Mouse (Mus musculus) liver, embryonic 11.5 days (tissue): ENCODE data around the gene Ndufaf3. TPM values are rescaled to one million over a fixed set of nuclear protein-coding genes. Genes with fewer than 3 reads are reported as not detected.

ENCODE experiments used
- ATAC-seq: fragments of 200-750 bp; cut with Nextera tagmentation; replicated peaks from 2 replicates; pipeline ENCODE4 v1.8.0; 2017; ENCODE audit warnings: moderate number of reproducible peaks, mild to moderate bottlenecking, moderate TSS enrichment, moderate library complexity; ENCODE audit not compliant: low FRiP score
- DNase-seq: peaks from one replicate; pipeline ENCODE4 v3.0.0-alpha.2; 2017; ENCODE audit warnings: low spot score
- H3K27ac ChIP-seq: fragments of 300-500 bp; sonication (generic); 2 replicates; pipeline ENCODE4 v1.5.1; 2014; ENCODE audit warnings: mild to moderate bottlenecking, low read depth, low read length, control low read depth
- H3K27me3 ChIP-seq: fragments of 300-500 bp; sonication (generic); replicated peaks from 2 replicates; pipeline ENCODE4 v1.6.1; 2014; ENCODE audit warnings: low read length, mixed read lengths; ENCODE audit not compliant: control insufficient read depth, insufficient read depth
- H3K36me3 ChIP-seq: fragments of 300-500 bp; sonication (generic); 2 replicates; pipeline ENCODE4 v1.6.1; 2014; ENCODE audit warnings: mild to moderate bottlenecking, low read length, moderate library complexity, mixed read lengths; ENCODE audit not compliant: control insufficient read depth, insufficient read depth
- H3K4me1 ChIP-seq: fragments of 300-500 bp; sonication (generic); replicated peaks from 2 replicates; pipeline ENCODE4 v1.6.1; 2014; ENCODE audit warnings: low read length, mixed read lengths; ENCODE audit not compliant: control insufficient read depth, insufficient read depth
- H3K4me2 ChIP-seq: fragments of 300-500 bp; sonication (generic); 2 replicates; pipeline ENCODE4 v1.6.1; 2014; ENCODE audit warnings: mild to moderate bottlenecking, control low read depth, moderate library complexity
- H3K4me3 ChIP-seq: fragments of 300-500 bp; sonication (generic); 2 replicates; pipeline ENCODE4 v1.5.1; 2014; ENCODE audit warnings: low read depth, low read length, control low read depth
- H3K9ac ChIP-seq: fragments of 300-500 bp; sonication (generic); 2 replicates; pipeline ENCODE4 v1.6.1; 2014; ENCODE audit warnings: low read depth, low read length, control low read depth
- H3K9me3 ChIP-seq: fragments of 300-500 bp; sonication (generic); 2 replicates; pipeline ENCODE4 v1.6.1; 2016; ENCODE audit warnings: low read length, inconsistent platforms, mixed read lengths; ENCODE audit not compliant: control insufficient read depth
- WGBS: fragments of 180-500 bp; shearing (Covaris S2); extraction: QIAGEN DNeasy Blood & Tissue Kit; methylation state at CpG from one replicate; pipeline ENCODE4 v1.1.7; 2014; 5-methylcytosine and 5-hydroxymethylcytosine counted together
- polyA plus RNA-seq: library from polyadenylated mRNA; unstranded; fragments of >200 nt; fragmentation: Nextera tagmentation; extraction: Ambion mirVana; gene quantifications from 2 replicates; pipeline ENCODE4 v1.2.1, GENCODE M21; 2014

Ndufaf3 gene
- polyA plus RNA-seq, 1 experiment from 2014 or later: 45.9 TPM

DNA sequence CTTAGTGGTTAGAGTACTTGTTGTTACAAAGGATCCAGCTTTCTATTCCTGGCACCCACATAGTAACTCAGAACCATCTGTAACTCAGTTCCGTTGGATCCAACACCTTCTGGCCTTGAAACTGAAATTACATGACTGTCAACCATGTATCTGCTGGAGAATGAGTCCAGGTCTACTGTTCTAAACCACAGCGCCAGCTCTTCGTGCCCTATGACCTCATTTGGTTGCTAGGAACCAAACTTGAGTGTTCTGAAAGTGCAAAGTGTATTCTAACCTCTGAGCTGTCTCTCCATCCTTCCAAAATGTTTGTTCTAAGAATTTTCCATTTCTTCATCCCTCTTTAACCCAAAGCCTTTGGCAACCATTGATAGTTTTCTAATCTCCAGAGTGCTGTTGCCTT is 21.2 kb downstream of the Ndufaf3 start:
- no peaks in the 10 kb centered on the region for H3K9me3 ChIP-seq
- no peak for DNase-seq
- H3K4me1 ChIP-seq: no peaks in the 10 kb centered on the region
- H3K27me3 ChIP-seq: no peaks in the 10 kb centered on the region
- 94% methylated on average over 3 of the region's 3 CpGs for WGBS
- H3K4me2 ChIP-seq: no peak overlapping the region
- H3K36me3 ChIP-seq: peaks cover 53% of the 10 kb centered on the region
- no peak overlapping the region for H3K27ac ChIP-seq
- ATAC-seq: no peak
- H3K9ac ChIP-seq: no peak overlapping the region
- H3K4me3 ChIP-seq: no peak overlapping the region

DNA sequence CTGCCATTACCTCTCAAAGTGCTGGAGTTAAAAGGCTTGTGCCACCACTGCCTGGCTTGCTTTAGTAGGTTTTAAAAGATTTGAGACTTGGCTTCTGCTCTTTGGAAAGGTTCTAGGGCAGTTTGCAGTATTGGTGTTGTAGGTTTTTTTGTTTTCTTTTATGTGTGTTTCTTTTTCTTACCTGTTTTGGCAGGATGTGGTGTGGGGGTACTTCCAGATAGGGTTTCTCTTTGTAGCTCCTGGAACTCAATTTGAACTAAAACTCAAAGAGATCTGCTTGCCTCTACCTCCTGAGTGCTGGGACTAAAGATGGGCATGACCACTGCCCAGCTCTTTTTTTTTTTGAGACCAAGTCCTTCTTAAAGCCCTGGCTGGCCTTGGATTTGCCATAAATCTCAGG is 26.4 kb downstream of the Ndufaf3 start:
- no peak for DNase-seq
- no peak overlapping the region for H3K9ac ChIP-seq
- no peak overlapping the region for H3K4me2 ChIP-seq
- H3K9me3 ChIP-seq: no peaks in the 10 kb centered on the region
- H3K4me3 ChIP-seq: no peak overlapping the region
- ATAC-seq: no peak
- H3K27ac ChIP-seq: no peak overlapping the region
- H3K36me3 ChIP-seq: peaks cover 66% of the 10 kb centered on the region
- no peaks in the 10 kb centered on the region for H3K27me3 ChIP-seq
- H3K4me1 ChIP-seq: no peaks in the 10 kb centered on the region

DNA sequence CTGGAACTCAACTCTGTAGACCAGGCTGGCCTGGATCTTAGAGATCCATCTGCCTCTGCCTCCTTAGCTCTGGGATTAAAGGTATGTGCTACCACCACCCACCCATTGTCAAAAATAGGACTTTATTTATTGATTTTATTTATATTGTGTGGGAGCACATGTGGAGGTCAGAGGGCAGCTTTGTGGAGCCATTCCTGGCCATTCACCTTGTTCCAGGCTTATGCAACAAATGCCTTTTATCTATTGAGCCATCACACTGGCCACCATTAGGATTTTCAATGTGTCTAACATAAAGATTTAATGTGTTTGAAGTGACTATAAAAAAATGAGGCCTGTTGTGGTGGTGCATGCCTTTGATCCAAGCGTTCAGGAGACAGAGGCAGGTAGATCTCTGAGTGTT is 35.7 kb downstream of the Ndufaf3 start:
- no peak overlapping the region for H3K27ac ChIP-seq
- DNase-seq: no peak
- no peak overlapping the region for H3K4me2 ChIP-seq
- no peaks in the 10 kb centered on the region for H3K9me3 ChIP-seq
- no peak overlapping the region for H3K4me3 ChIP-seq
- no peaks in the 10 kb centered on the region for H3K4me1 ChIP-seq
- 83% methylated on average over 1 of the region's 1 CpGs for WGBS
- H3K36me3 ChIP-seq: peaks cover 55% of the 10 kb centered on the region
- no peak overlapping the region for H3K9ac ChIP-seq
- no peaks in the 10 kb centered on the region for H3K27me3 ChIP-seq
- ATAC-seq: no peak

DNA sequence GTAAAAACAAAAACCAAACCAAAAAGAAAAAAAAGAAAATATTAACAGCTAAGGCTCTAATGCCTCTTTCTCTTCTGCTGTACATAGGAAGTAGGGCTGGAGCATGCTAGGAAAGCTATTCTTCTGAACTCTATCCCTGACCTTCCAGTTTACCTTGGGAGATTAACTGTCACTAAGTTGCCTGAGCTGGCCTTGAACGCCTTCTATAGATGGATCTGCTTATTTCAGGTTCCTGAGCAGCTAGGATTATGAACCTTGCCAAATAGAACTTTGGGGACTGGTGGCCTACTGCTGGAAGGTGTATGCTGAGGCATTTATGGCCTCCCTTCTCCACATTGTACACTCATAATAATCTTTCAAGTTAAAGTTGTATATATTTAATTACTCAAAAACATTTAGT is 36.3 kb downstream of the Ndufaf3 start:
- 97% methylated on average over 1 of the region's 1 CpGs for WGBS
- H3K4me3 ChIP-seq: no peak overlapping the region
- ATAC-seq (no peak), DNase-seq (no peak)
- no peak overlapping the region for H3K27ac ChIP-seq
- H3K36me3 ChIP-seq: peaks cover 51% of the 10 kb centered on the region
- no peaks in the 10 kb centered on the region for H3K4me1 ChIP-seq
- no peak overlapping the region for H3K9ac ChIP-seq
- no peaks in the 10 kb centered on the region for H3K9me3 ChIP-seq
- H3K4me2 ChIP-seq: no peak overlapping the region
- no peaks in the 10 kb centered on the region for H3K27me3 ChIP-seq

DNA sequence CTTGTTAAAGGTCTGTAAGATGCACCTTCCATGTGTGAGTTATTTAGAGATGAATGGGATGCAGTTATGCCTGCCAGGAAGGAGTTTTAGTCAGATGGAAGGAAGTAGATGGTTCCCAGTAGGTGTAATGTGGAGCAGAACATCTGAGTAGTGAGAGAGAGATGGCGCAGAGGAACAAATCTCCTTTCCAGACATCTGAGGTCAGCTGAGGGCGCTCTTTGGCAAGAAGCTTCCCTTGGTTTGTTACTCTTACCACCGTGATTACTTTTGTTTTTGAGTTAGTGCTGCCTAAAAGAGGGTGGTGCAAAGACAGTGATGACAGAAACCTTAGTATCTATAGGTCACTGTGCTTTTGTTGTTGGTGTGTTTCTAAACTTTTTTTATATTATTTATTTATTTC is 41.8 kb downstream of the Ndufaf3 start:
- DNase-seq (no peak), ATAC-seq (no peak)
- H3K36me3 ChIP-seq: peaks cover 19% of the 10 kb centered on the region
- H3K9me3 ChIP-seq: no peaks in the 10 kb centered on the region
- no peaks in the 10 kb centered on the region for H3K4me1 ChIP-seq
- no peak overlapping the region for H3K4me2 ChIP-seq
- no peak overlapping the region for H3K4me3 ChIP-seq
- H3K9ac ChIP-seq: no peak overlapping the region
- H3K27ac ChIP-seq: no peak overlapping the region
- H3K27me3 ChIP-seq: no peaks in the 10 kb centered on the region
- WGBS: 83% methylated on average over 3 of the region's 3 CpGs

DNA sequence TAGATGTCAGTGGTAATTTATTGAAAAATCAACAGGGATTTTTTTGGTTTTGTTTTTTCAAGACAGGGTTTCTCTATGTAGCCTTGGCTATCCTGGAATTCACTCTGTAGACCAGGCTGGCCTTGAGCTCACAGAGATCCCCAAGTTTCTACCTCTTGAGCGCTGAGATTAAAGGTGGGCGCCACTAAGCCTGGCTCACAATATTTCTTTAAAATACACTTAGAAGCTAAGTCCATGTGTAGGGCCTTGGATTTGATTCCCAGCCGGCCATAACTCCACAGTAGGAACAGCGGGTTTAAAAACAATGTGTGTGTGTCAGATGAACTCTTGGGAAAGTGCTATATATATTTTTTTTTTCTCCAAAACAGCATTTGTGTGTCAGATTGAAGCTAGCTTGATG is 43.9 kb downstream of the Ndufaf3 start:
- ATAC-seq (no peak), DNase-seq (no peak)
- H3K9me3 ChIP-seq: no peaks in the 10 kb centered on the region
- H3K4me1 ChIP-seq: peaks cover 14% of the 10 kb centered on the region
- H3K4me2 ChIP-seq: no peak overlapping the region
- no peak overlapping the region for H3K4me3 ChIP-seq
- H3K9ac ChIP-seq: no peak overlapping the region
- 95% methylated on average over 4 of the region's 4 CpGs for WGBS
- peaks cover 5% of the 10 kb centered on the region; the same call in 1 of the 2 replicates for H3K36me3 ChIP-seq
- no peaks in the 10 kb centered on the region for H3K27me3 ChIP-seq
- no peak overlapping the region for H3K27ac ChIP-seq

DNA sequence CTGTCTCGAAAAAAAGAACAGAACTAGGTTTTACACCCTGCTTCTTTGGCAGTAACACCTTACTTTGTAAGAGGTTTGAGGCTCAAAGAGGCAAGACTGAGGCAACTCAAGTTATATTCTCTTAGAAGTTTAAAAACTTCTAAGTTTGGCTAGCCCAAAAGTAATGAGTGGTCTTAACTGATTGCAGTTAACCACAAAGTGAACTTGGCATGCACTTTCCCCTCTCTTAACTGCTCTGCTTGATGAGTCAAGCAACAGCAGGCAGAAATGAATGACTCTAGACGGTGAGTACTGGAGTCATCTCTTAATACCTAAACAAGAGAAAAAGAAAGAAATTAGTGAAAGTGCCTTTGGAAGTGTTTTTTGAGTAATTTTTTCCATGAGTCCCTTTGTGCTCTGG is 45.6 kb downstream of the Ndufaf3 start:
- Histone ChIP-seq H3K4me3 (no peak overlapping the region), H3K4me2 (no peak overlapping the region), H3K27me3 (no peaks in the 10 kb centered on the region), H3K36me3 (peaks cover 5% of the 10 kb centered on the region; the same call in 1 of the 2 replicates), H3K9me3 (no peaks in the 10 kb centered on the region), H3K4me1 (peaks cover 14% of the 10 kb centered on the region), H3K27ac (no peak overlapping the region), H3K9ac (no peak overlapping the region)
- no peak for DNase-seq
- WGBS: 69% methylated on average over 2 of the region's 2 CpGs
- no peak for ATAC-seq

DNA sequence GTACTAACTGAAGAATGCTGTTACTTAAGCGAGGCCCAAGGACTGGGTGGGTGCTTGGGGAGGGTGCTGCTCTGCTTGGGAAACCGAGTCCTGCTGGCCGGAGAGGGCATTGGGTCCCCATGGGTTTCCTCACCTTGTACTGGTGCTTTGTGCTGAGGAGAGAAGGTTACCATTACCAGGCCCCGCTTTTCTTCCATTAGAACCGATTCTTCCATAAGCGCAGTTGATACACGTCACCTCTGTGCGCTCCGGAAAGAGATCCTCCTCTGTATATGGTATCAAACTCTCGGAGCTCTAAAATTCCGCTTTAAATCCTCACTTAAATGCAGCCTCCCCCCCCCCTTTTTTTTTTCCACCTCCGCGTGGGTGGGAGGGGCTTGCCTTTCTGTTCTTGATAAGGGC is 49.3 kb downstream of the Ndufaf3 start:
- H3K9me3 ChIP-seq: no peaks in the 10 kb centered on the region
- no peaks in the 10 kb centered on the region for H3K27me3 ChIP-seq
- H3K4me3 ChIP-seq: peak overlapping the region; percentile 95
- H3K27ac ChIP-seq: peak overlapping the region; percentile 99
- H3K4me2 ChIP-seq: peak overlapping the region; percentile 72
- H3K4me1 ChIP-seq: peaks cover 24% of the 10 kb centered on the region
- 0% methylated on average over 13 of the region's 13 CpGs for WGBS
- ATAC-seq (peak; percentile 16), DNase-seq (no peak)
- peak overlapping the region; percentile 97 for H3K9ac ChIP-seq
- H3K36me3 ChIP-seq: peaks cover 21% of the 10 kb centered on the region

DNA sequence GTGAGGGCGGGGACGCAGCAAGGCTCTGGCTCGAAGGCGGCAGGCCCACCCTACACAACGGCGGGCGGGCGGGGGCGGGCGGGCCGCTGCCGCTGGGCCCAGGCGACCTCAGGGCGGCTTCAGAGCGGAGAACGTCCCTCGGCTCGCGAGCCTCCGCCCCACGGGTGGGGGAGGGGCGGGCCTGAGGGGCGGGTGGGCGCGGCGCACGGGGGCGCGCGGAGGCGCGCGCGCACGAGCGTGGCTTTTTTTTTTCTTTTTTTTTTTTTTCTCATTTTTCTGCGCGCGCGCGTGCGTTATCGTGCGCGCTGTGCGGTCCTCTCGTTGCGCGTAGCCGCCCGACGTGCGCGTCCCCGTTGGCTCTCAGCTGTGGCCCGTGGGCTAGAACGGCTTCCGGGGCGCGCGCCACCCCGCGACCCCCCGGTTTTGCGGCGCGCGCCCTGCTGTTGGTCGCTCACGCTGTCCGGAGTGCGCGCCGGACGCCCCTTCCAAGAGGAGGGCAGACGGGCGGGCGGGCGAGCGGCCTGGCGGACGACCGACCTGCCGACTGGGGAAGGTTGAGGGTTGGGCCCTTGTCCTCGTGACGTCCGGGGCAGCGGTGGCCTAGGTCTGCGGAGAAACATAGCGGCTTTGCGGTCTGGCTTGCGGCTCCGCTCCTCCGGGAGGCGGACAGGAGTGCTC is 49.8 kb downstream of the Ndufaf3 start:
- Histone ChIP-seq H3K4me2 (peak overlapping the region; percentile 96), H3K4me3 (peak overlapping the region; percentile 95), H3K9me3 (no peaks in the 10 kb centered on the region), H3K36me3 (peaks cover 26% of the 10 kb centered on the region), H3K9ac (peak overlapping the region; percentile 97), H3K27ac (peak overlapping the region; percentile 99), H3K27me3 (no peaks in the 10 kb centered on the region), H3K4me1 (peaks cover 24% of the 10 kb centered on the region)
- DNase-seq (peak; percentile 88), ATAC-seq (peak; percentile 82)
- under 1% methylated on average over 80 of the region's 95 CpGs for WGBS
